Mouse (Mus musculus) C2C12 (cell line): Measurements from ENCODE around the gene Fermt1.

Experiments used
- CTCF ChIP-seq: IDR thresholded peaks from one replicate; pipeline ENCODE4 v1.5.1; 2011; ENCODE audit not compliant: control insufficient read depth, insufficient read depth, insufficient read length
- MYOG ChIP-seq: IDR thresholded peaks from one replicate; pipeline ENCODE4 v1.6.1; 2011; ENCODE audit not compliant: control insufficient read depth, insufficient read length; ENCODE audit errors: extremely low read depth

GRCm38 (mm10) chr2:132945326-132946207, at the start of gene Fermt1:
- TF ChIP-seq CTCF (no peak), MYOG (no peak)
